Mouse (Mus musculus): ENCODE measurements around the gene Olfr1385. TPM values are rescaled to one million over a fixed set of nuclear protein-coding genes. Genes with fewer than 3 reads are reported as not detected.
"Not testable (repeated sequence)": the region's sequence is repeated elsewhere in the genome, so short reads cannot be mapped to it uniquely, and the experiment has no call there.

Gene Olfr1385
- total RNA-seq (2021), result not detected
- long read RNA-seq, result 0 reads

DNA sequence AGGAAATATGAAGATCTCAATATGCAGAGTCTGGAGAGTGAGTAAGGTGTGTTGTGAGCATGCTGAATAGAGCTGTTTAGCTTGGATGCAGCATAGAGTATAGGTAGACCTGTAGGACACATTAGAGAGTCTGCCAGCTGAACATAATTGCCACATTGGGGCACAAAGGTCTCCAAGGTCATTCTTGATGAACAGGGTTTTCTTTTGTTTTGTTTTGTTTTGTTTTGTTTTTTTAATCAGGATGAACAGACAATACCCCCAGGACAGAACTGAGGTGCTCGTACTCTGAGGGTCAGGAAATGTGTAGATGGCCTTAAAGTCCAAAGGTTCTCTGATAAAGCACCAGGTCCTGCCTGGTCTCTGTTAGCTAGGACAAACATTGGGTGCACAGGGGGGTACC is at the start of gene Olfr1385:
Gene Olfr1385, plus strand, starts transcription at position 301 of the 400 bp plus-strand sequence.
- DNase-seq (ENCODE audit: low spot score in 2 of 2), result not testable (repeated sequence)

DNA sequence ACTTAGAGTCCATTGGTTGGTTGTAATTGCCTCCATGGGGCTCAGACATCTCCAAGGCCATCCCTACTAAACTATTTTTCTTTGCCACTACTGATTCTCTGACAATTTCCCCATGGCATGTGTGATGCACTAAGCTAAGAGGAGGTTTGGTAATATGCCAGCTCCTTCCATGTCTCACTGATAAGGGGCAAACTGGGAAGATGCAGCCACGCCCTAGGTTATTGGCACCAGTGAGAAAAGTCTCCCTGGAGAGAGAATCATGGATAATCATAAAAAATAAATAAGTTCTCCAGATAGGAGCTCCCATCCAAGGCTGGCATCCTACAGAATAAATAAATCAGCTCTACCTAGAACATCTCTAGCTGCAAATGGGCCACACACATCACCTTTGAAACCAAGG is 33.8 kb upstream of the Olfr1385 start, which contains the start of gene Olfr1387:
Gene Olfr1387, plus strand, starts transcription at position 301 of the 400 bp plus-strand sequence.
- DNase-seq (ENCODE audit: low spot score in 2 of 2), result no peak

DNA sequence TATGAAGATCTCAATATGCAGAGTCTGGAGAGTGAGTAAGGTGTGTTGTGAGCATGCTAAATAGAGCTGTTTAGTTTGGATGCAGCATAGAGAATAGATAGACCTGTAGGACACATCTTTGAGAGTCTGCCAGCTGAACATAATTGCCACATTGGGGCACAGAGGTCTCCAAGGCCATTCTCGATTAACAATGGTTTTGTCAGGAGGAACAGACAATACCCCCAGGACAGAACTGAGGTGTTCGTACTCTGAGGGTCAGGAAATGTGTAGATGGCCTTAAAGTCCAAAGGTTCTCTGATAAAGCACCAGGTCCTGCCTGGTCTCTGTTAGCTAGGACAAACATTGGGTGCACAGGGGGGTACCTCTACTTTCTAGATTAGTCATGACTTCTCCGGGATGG is 24.1 kb upstream of the Olfr1385 start, which contains the start of gene Olfr1386:
Gene Olfr1386, plus strand, starts transcription at position 301 of the 400 bp plus-strand sequence.
- not testable (repeated sequence) for DNase-seq (ENCODE audit: low spot score in 2 of 2)

- DNase-seq (ENCODE audit: low spot score in 2 of 2), result no peak
These were observed 2.9 kb upstream of the Olfr1385 start for GRCm38 (mm10) chr11:49485973-49486372.

- DNase-seq (ENCODE audit: low spot score in 2 of 2), result no peak
These were observed 29.2 kb downstream of the Olfr1385 start for GRCm38 (mm10) chr11:49518086-49518485.

- no peak for DNase-seq (ENCODE audit: low spot score in 2 of 2)
These were observed 30.5 kb downstream of the Olfr1385 start, which contains the start of gene Olfr1383 for GRCm38 (mm10) chr11:49519348-49519747. TSS of gene Olfr1383 (plus strand) at chr11:49519648.

- DNase-seq (ENCODE audit: low spot score in 2 of 2), result no peak
These were observed 39.1 kb downstream of the Olfr1385 start, which contains the start of gene Olfr1382 for GRCm38 (mm10) chr11:49527947-49528346. TSS of gene Olfr1382 (plus strand) at chr11:49528247.

GRCm38 (mm10) chr11:49532761-49533160 is 43.9 kb downstream of the Olfr1385 start:
- DNase-seq (ENCODE audit: low spot score in 2 of 2), result no peak

GRCm38 (mm10) chr11:49536631-49537030 is 47.8 kb downstream of the Olfr1385 start:
- DNase-seq (ENCODE audit: low spot score in 2 of 2), result peak in 1 of 2 experiments; percentile 53

DNA sequence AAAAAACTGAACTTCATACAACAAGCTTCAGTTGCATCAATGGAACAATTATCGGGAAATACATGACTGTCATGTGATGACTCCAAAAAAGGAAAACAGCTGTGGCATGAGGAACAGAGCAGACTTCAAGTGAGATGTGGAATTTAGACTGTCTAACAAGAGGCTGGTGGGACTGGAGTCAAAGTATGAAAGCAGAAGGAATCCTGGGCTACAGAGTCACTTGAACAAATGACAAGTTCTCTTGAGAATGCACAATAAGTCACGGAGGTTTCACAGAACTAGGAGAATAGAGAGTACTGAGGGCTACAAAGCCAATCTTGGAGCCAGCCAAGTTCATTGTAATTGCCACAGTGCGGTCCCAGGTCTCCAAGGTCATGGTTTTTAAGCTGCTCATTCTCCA is 54.3 kb downstream of the Olfr1385 start, which contains the start of gene Olfr1381:
Gene Olfr1381, plus strand, starts transcription at position 301 of the 400 bp plus-strand sequence.
- DNase-seq (ENCODE audit: low spot score in 2 of 2), result not testable (repeated sequence)

Other genes with a start within 250 kb of the Olfr1385 start
- gene Mgat1, start 244.9 kb upstream of the Olfr1385 start, total RNA-seq (2021), result 10 to 100 TPM; 56.0 to 60.7 TPM
- not detected for gene Olfr1393, start 210.8 kb upstream of the Olfr1385 start, total RNA-seq (2021)
- gene Olfr1392, start 203.8 kb upstream of the Olfr1385 start, total RNA-seq (2021), result under 1 TPM in 1 of 2 experiments, not detected in 1; 0.10 TPM
- gene Olfr10, start 184.3 kb upstream of the Olfr1385 start, total RNA-seq (2021), result not detected
- not detected for gene Olfr1391, start 166.3 kb upstream of the Olfr1385 start, total RNA-seq (2021)
- gene Olfr1390, start 153.9 kb upstream of the Olfr1385 start, total RNA-seq (2021), result not detected
- gene Olfr1389, start 66.0 kb upstream of the Olfr1385 start, total RNA-seq (2021), result not detected
- under 1 TPM; 0.43 to 0.47 TPM for gene Olfr1388, start 52.4 kb upstream of the Olfr1385 start, total RNA-seq (2021)
- gene Olfr1387, start 33.7 kb upstream of the Olfr1385 start, total RNA-seq (2021), result not detected
- gene Olfr1386, start 24.0 kb upstream of the Olfr1385 start, total RNA-seq (2021), result not detected
- gene Olfr1384, start 17.7 kb downstream of the Olfr1385 start, total RNA-seq (2021), result not detected
- gene Olfr1383, start 30.6 kb downstream of the Olfr1385 start, total RNA-seq (2021), result under 1 TPM in 1 of 2 experiments, not detected in 1; 0.35 TPM
- not detected for gene Olfr1382, start 39.2 kb downstream of the Olfr1385 start, total RNA-seq (2021)
- gene Olfr1381, start 54.4 kb downstream of the Olfr1385 start, total RNA-seq (2021), result not detected
- gene Olfr1380, start 67.8 kb downstream of the Olfr1385 start, total RNA-seq (2021), result not detected
- 1 to 10 TPM; 2.1 to 2.3 TPM for gene Flt4, start 120.2 kb downstream of the Olfr1385 start, total RNA-seq (2021)
- gene Scgb3a1, start 174.5 kb downstream of the Olfr1385 start, total RNA-seq (2021), result not detected
- gene Cnot6, start 223.7 kb downstream of the Olfr1385 start, total RNA-seq (2021), result 10 to 100 TPM; 48.3 to 48.8 TPM